Mouse (Mus musculus): ENCODE results near the gene Polr3g. TPM values are rescaled to one million over a fixed set of nuclear protein-coding genes. Genes with fewer than 3 reads are reported as not detected.
"Not testable (repeated sequence)": the region's sequence is repeated elsewhere in the genome, so short reads cannot be mapped to it uniquely, and the experiment has no call there.

Polr3g gene
- polyA plus RNA-seq (2015; fragmentation: Nextera tagmentation; extraction: Ambion mirVana): 46.5 and 48.2 TPM in 2 replicates

- Histone ChIP-seq H3K4me2 (peak within 1 kb of the TSS; percentile 97), H3K27me3 (no peaks in the 10 kb centered on the region), H3K27ac (peak within 1 kb of the TSS; percentile 92), H3K9ac (peak within 1 kb of the TSS; percentile 58), H3K4me1 (peaks cover 13% of the 10 kb centered on the region), H3K9me3 (no peaks in the 10 kb centered on the region), H3K4me3 (peak within 1 kb of the TSS; percentile 92), H3K36me3 (no peaks in the 10 kb centered on the region)
- WGBS: under 1% methylated on average over 61 of the region's 61 CpGs
- ATAC-seq (ENCODE audit: insufficient number of reproducible peaks, low FRiP score, low TSS enrichment, low read depth): peak; percentile 94
These were observed at the start of gene Polr3g, which contains the start of gene Mblac2 for GRCm38 (mm10) chr13:81710775-81711545. Gene Polr3g, minus strand, starts transcription at chr13:81711013. Gene Mblac2, plus strand, starts transcription at chr13:81711341.

DNA sequence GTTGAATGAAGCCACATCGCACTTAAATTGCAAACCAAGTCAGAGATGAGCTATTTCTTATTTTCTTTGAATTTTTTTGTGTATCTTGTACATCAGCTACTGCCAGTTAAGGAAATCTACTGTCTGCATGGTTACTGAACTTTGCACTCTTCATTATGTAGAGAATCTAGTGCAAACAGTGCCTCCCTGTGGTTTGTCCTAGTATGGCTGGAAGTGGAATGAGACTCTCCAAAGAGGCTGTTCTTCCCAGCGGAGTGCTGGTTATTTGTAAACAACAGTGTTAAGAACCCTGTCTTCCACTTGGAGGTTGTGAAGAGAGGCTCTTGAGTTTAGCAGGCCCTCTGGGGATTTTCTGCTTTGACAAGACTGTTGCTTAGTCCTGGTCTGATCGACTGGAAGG, 49.6 kb upstream of the Polr3g start:
- no peak overlapping the region for H3K27ac ChIP-seq
- no peaks in the 10 kb centered on the region for H3K4me1 ChIP-seq
- H3K27me3 ChIP-seq: no peaks in the 10 kb centered on the region
- 26% methylated on average over 3 of the region's 3 CpGs for whole genome bisulfite sequencing
- H3K4me2 ChIP-seq: no peak overlapping the region
- no peak for ATAC-seq (ENCODE audit: insufficient number of reproducible peaks, low FRiP score, low TSS enrichment, low read depth)
- no peaks in the 10 kb centered on the region for H3K9me3 ChIP-seq
- H3K36me3 ChIP-seq: no peaks in the 10 kb centered on the region
- no peak overlapping the region for H3K4me3 ChIP-seq
- H3K9ac ChIP-seq: no peak overlapping the region

- no peak overlapping the region for H3K9ac ChIP-seq
- no peaks in the 10 kb centered on the region for H3K9me3 ChIP-seq
- H3K27me3 ChIP-seq: no peaks in the 10 kb centered on the region
- H3K27ac ChIP-seq: no peak overlapping the region
- H3K36me3 ChIP-seq: no peaks in the 10 kb centered on the region
- no peak overlapping the region for H3K4me3 ChIP-seq
- ATAC-seq (ENCODE audit: insufficient number of reproducible peaks, low FRiP score, low TSS enrichment, low read depth): no peak
- H3K4me2 ChIP-seq: no peak overlapping the region
- H3K4me1 ChIP-seq: no peaks in the 10 kb centered on the region
- 88% methylated on average over 5 of the region's 5 CpGs for WGBS
These were observed 46.3 kb upstream of the Polr3g start for GRCm38 (mm10) chr13:81757058-81757660.

GRCm38 (mm10) chr13:81755324-81755723, 44.5 kb upstream of the Polr3g start:
- Histone ChIP-seq H3K4me3 (no peak overlapping the region), H3K9me3 (no peaks in the 10 kb centered on the region), H3K27ac (no peak overlapping the region), H3K9ac (no peak overlapping the region), H3K36me3 (no peaks in the 10 kb centered on the region), H3K27me3 (no peaks in the 10 kb centered on the region), H3K4me1 (no peaks in the 10 kb centered on the region), H3K4me2 (no peak overlapping the region)
- 93% methylated on average over 1 of the region's 1 CpGs for WGBS
- no peak for ATAC-seq (ENCODE audit: insufficient number of reproducible peaks, low FRiP score, low TSS enrichment, low read depth)

GRCm38 (mm10) chr13:81754878-81755277, 44.1 kb upstream of the Polr3g start:
- no peak for ATAC-seq (ENCODE audit: insufficient number of reproducible peaks, low FRiP score, low TSS enrichment, low read depth)

GRCm38 (mm10) chr13:81744092-81744396, 33.2 kb upstream of the Polr3g start:
- no peak for ATAC-seq (ENCODE audit: insufficient number of reproducible peaks, low FRiP score, low TSS enrichment, low read depth)
- Histone ChIP-seq H3K4me1 (no peaks in the 10 kb centered on the region), H3K9me3 (no peaks in the 10 kb centered on the region), H3K4me3 (no peak overlapping the region), H3K27ac (no peak overlapping the region), H3K9ac (no peak overlapping the region), H3K4me2 (no peak overlapping the region), H3K36me3 (no peaks in the 10 kb centered on the region), H3K27me3 (no peaks in the 10 kb centered on the region)
- 41% methylated on average over 2 of the region's 2 CpGs for WGBS

More at GRCm38 (mm10) chr13:81754878-81755277, 44.1 kb upstream of the Polr3g start:
- Histone ChIP-seq H3K27ac (no peak overlapping the region), H3K36me3 (no peaks in the 10 kb centered on the region), H3K4me2 (no peak overlapping the region), H3K9ac (no peak overlapping the region), H3K4me3 (no peak overlapping the region), H3K9me3 (no peaks in the 10 kb centered on the region), H3K4me1 (no peaks in the 10 kb centered on the region), H3K27me3 (no peaks in the 10 kb centered on the region)

DNA sequence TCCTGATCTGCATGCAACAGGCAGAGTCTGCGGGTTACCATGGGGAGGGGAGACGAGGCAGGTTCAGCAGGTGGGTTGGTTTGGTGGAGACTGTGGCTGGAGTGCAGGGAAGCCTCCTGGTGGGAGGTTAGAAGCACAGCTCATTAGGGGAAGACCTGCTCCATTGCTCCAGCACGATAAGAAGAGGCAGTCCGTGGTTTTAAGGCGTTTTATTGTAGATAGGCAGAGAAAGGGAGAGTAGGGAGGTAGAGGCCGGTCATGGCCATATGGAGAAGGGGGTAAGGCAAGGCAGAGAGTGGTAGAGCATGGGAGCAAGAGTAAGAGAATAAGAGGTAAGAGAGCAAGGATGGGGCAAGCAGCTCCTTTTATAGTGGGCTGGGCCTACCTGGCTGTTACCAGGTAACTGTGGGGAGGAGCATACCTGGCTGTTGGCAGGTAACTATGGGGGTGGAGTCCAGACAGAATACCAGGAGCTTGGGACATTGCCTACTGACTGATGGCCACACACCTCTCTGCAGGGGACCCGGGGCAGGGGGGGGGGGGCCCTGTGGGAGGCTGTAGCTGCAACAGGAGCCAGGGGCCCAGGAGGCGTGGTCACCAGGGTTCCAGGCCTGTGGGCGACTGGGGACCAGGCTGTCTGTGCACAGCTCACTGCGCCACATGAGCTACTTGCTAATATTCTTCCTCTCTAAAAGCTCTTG, 32.7 kb upstream of the Polr3g start:
- Histone ChIP-seq H3K27ac (no peak overlapping the region), H3K27me3 (no peaks in the 10 kb centered on the region), H3K4me3 (no peak overlapping the region), H3K36me3 (no peaks in the 10 kb centered on the region), H3K9me3 (no peaks in the 10 kb centered on the region), H3K9ac (no peak overlapping the region), H3K4me2 (no peak overlapping the region), H3K4me1 (no peaks in the 10 kb centered on the region)
- WGBS: 48% methylated on average over 10 of the region's 10 CpGs
- no peak for ATAC-seq (ENCODE audit: insufficient number of reproducible peaks, low FRiP score, low TSS enrichment, low read depth)

DNA sequence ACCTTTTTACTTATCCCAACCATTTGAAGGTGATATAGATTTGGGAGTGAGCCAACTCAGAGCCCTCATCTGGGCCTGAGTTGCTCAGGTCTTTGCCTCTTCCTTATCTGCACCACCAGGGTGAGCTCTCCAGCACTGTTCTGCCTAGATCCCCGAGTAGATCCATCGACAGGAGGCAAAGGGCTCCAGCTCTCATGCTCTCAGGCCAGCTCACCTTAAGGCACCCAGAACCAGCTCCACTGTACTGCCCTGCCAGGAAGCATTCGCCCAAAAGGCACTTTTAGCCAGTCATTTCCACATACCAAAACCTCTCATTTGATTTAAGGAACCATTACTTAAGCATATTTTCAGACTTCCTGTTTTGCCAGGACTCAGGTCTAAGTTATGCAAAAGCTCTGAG, 30.1 kb upstream of the Polr3g start:
- 47% methylated on average over 3 of the region's 3 CpGs for WGBS

GRCm38 (mm10) chr13:81736606-81737005, 25.8 kb upstream of the Polr3g start:
- H3K27ac ChIP-seq: no peak overlapping the region
- no peak overlapping the region for H3K4me3 ChIP-seq
- no peak overlapping the region for H3K4me2 ChIP-seq
- H3K4me1 ChIP-seq: no peaks in the 10 kb centered on the region
- no peaks in the 10 kb centered on the region for H3K36me3 ChIP-seq
- H3K9ac ChIP-seq: no peak overlapping the region
- WGBS: 85% methylated on average over 5 of the region's 5 CpGs
- no peak for ATAC-seq (ENCODE audit: insufficient number of reproducible peaks, low FRiP score, low TSS enrichment, low read depth)
- no peaks in the 10 kb centered on the region for H3K27me3 ChIP-seq
- no peaks in the 10 kb centered on the region for H3K9me3 ChIP-seq

More for the DNA sequence above, 30.1 kb upstream of the Polr3g start:
- ATAC-seq (ENCODE audit: insufficient number of reproducible peaks, low FRiP score, low TSS enrichment, low read depth): no peak
- Histone ChIP-seq H3K4me1 (no peaks in the 10 kb centered on the region), H3K4me3 (no peak overlapping the region), H3K27me3 (no peaks in the 10 kb centered on the region), H3K4me2 (no peak overlapping the region), H3K9me3 (no peaks in the 10 kb centered on the region), H3K27ac (no peak overlapping the region), H3K9ac (no peak overlapping the region), H3K36me3 (no peaks in the 10 kb centered on the region)

DNA sequence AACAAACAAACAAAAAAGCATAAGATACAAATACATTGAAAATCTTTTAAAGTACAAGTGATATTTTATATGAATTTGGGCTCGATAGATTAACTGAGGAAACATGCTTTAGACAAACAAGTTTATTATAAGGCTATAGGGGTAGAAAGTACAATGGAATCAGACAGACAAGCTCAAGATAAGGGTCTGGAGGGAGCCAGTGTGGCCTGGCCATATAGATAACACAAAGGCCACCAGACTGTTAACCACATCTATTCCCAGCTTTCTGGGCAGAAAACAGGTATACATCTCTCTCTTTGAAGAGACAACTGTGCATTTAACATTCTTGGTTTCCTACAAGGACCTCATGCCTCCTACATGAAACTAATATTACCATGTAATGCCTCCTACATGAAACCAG, 19.5 kb upstream of the Polr3g start:
- no peak for ATAC-seq (ENCODE audit: insufficient number of reproducible peaks, low FRiP score, low TSS enrichment, low read depth)
- H3K27ac ChIP-seq: no peak overlapping the region
- WGBS: 91% methylated on average over 1 of the region's 1 CpGs
- no peaks in the 10 kb centered on the region for H3K27me3 ChIP-seq
- no peaks in the 10 kb centered on the region for H3K9me3 ChIP-seq
- no peaks in the 10 kb centered on the region for H3K4me1 ChIP-seq
- no peak overlapping the region for H3K9ac ChIP-seq
- no peak overlapping the region for H3K4me2 ChIP-seq
- H3K36me3 ChIP-seq: no peaks in the 10 kb centered on the region
- H3K4me3 ChIP-seq: no peak overlapping the region

GRCm38 (mm10) chr13:81729102-81729501, 18.3 kb upstream of the Polr3g start:
- H3K4me1 ChIP-seq: no peaks in the 10 kb centered on the region
- no peak overlapping the region for H3K27ac ChIP-seq
- no peak overlapping the region for H3K4me2 ChIP-seq
- no peak overlapping the region for H3K9ac ChIP-seq
- H3K9me3 ChIP-seq: no peaks in the 10 kb centered on the region
- 49% methylated on average over 4 of the region's 4 CpGs for WGBS
- no peak overlapping the region for H3K4me3 ChIP-seq
- no peaks in the 10 kb centered on the region for H3K27me3 ChIP-seq
- no peak for ATAC-seq (ENCODE audit: insufficient number of reproducible peaks, low FRiP score, low TSS enrichment, low read depth)
- H3K36me3 ChIP-seq: no peaks in the 10 kb centered on the region

- not testable (repeated sequence) for H3K27me3 ChIP-seq; H3K4me3 ChIP-seq; H3K36me3 ChIP-seq; H3K4me2 ChIP-seq; ATAC-seq (ENCODE audit: insufficient number of reproducible peaks, low FRiP score, low TSS enrichment, low read depth); H3K9me3 ChIP-seq; H3K9ac ChIP-seq; H3K4me1 ChIP-seq; H3K27ac ChIP-seq
- 54% methylated on average over 12 of the region's 12 CpGs for WGBS
These were observed 17.3 kb upstream of the Polr3g start for GRCm38 (mm10) chr13:81728141-81728540.
